Mouse (Mus musculus): ENCODE data around the gene Ank.

The Ank gene

GRCm38 (mm10) chr15:27633941-27634900 is 167.7 kb downstream of the Ank start:
- no peak for DNase-seq (ENCODE audit: extremely low spot score, low spot score)

DNA sequence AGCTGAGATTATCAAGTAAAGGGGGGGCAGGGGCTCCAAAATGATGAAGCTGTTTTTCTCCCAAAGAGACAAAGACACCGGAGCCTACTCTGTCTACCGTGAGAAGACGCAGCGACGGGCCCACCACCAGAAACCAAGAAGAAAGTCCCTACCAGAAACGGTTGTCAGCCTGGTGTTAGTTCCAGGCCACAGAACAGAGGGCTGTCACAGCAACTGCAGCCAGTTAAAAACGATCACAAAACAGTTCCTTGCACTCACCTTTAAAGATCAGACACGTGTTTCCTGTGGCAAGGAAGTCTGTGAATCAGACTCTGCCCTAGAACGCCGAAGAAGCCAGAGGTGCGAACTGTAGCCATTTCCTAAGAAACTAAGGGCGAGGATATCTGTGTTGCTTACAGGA is 174.7 kb downstream of the Ank start:
- DNase-seq (ENCODE audit: extremely low spot score, low spot score), result no peak

DNA sequence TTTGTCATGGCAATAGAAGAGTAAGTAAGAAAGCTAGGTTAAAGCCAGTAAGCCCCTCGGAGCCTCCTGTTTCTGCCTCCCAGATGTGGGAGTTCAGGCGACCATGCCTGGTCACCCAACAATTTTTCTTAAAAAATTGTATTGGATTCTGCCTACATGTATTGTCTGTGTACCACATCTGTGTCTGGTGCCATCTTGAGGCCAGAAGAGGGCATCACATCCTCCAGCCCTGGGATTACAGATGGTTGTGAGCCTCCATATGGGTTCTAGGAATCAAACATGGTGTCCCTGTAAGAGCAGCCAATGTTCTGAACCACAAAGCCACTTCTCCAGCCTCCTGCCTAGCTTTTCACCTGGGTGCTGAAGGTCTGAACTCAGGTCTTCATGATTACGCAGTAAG is 176.4 kb downstream of the Ank start:
- no peak for DNase-seq (ENCODE audit: extremely low spot score, low spot score)

All from neural tube, embryonic 10.5 days (tissue).